Mouse (Mus musculus): ENCODE data around the gene Coa7. TPM values are rescaled to one million over a fixed set of nuclear protein-coding genes. Genes with fewer than 3 reads are reported as not detected.
"Not testable (repeated sequence)": the region's sequence is repeated elsewhere in the genome, so short reads cannot be mapped to it uniquely, and the experiment has no call there.

Coa7 gene
- polyA plus RNA-seq, 1 experiment, result 66.4 TPM

DNA sequence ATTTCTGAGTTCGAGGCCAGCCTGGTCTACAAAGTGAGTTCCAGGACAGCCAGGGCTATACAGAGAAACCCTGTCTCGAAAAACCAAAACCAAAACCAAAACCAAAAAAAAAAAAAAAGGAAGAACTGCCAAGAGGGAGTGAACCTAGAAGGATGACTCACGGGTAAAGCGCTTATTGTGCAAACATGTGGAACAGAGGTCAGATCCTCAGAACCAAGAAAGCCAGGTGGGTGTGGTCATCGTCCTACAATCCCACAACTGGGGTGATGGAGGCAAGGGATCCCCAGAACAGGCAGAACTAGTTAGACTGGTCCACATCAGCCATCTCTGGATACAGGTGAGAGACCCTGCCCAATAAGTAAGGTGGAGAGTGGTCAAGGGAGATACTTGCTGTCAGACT, 19.2 kb downstream of the Coa7 start:
- no peaks in the 10 kb centered on the region for H3K27me3 ChIP-seq (ENCODE audit: control insufficient read depth, insufficient read depth, insufficient read length)
- H3K4me3 ChIP-seq (ENCODE audit: insufficient read depth, poor library complexity, severe bottlenecking), result no peak overlapping the region
- H3K79me3 ChIP-seq (ENCODE audit: low read depth), result no peaks in the 10 kb centered on the region
- no peak overlapping the region for H3ac ChIP-seq (ENCODE audit: control insufficient read depth, insufficient read length, low read depth)
- H3K79me2 ChIP-seq (ENCODE audit: control insufficient read depth, insufficient read depth), result no peaks in the 10 kb centered on the region
- TF ChIP-seq USF1 (IDR thresholded peaks at IDR 0.05; ENCODE audit: low read depth) (no peak), FOSL1 (IDR thresholded peaks at IDR 0.05; ENCODE audit: insufficient read depth, low read length, poor library complexity, severe bottlenecking) (peak; percentile 70), MYOG (IDR thresholded peaks at IDR 0.05; ENCODE audit: control insufficient read depth, extremely low read depth, insufficient read length) (no peak), CEBPB (IDR thresholded peaks at IDR 0.05; ENCODE audit: low read depth) (peak; percentile 91), CTCF (IDR thresholded peaks at IDR 0.05; ENCODE audit: control insufficient read depth, insufficient read depth, insufficient read length) (no peak), MYOD1 (IDR thresholded peaks at IDR 0.05; ENCODE audit: control insufficient read depth, insufficient read length, low read depth) (no peak), MAX (IDR thresholded peaks at IDR 0.05) (no peak)
- H3K36me3 ChIP-seq (ENCODE audit: control insufficient read depth, insufficient read depth), result no peaks in the 10 kb centered on the region

DNA sequence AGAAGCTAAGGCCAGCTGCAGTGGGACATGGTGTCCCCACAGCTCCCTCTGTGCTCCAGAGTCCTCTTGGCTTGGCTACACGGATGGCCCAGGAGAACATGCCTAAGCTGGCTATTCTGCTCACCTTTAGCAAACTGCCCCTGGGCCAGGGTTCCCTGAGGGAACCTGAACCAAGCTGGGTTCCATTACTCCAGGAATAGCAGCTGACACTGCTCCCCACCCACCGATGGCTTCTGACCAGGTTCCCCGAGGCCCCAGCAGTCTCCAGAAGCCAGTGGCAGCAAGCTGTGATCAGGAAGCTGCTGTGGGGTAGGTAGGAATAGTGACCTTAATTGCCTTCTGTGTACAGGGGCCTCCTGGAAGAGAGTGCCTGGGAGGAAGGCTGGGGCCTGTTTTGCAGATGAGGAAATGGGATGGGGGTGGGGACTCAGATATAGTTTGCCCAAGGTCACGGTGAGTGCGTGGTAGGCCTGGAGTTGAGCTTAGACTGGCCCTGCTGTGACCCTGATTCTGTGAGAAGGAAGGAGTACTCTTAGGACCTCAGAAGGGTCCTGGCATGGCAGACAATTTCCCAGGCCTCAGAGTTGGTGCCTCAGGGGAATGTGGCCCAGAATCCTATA, 20.4 kb downstream of the Coa7 start:
- H3K4me3 ChIP-seq (ENCODE audit: insufficient read depth, poor library complexity, severe bottlenecking), result no peak overlapping the region
- H3ac ChIP-seq (ENCODE audit: control insufficient read depth, insufficient read length, low read depth), result no peak overlapping the region
- no peaks in the 10 kb centered on the region for H3K79me2 ChIP-seq (ENCODE audit: control insufficient read depth, insufficient read depth)
- H3K36me3 ChIP-seq (ENCODE audit: control insufficient read depth, insufficient read depth), result no peaks in the 10 kb centered on the region
- H3K27me3 ChIP-seq (ENCODE audit: control insufficient read depth, insufficient read depth, insufficient read length), result no peaks in the 10 kb centered on the region
- no peaks in the 10 kb centered on the region for H3K79me3 ChIP-seq (ENCODE audit: low read depth)
- TF ChIP-seq FOSL1 (IDR thresholded peaks at IDR 0.05; ENCODE audit: insufficient read depth, low read length, poor library complexity, severe bottlenecking) (no peak), MYOD1 (IDR thresholded peaks at IDR 0.05; ENCODE audit: control insufficient read depth, insufficient read length, low read depth) (no peak), USF1 (IDR thresholded peaks at IDR 0.05; ENCODE audit: low read depth) (no peak), CEBPB (IDR thresholded peaks at IDR 0.05; ENCODE audit: low read depth) (no peak), CTCF (IDR thresholded peaks at IDR 0.05; ENCODE audit: control insufficient read depth, insufficient read depth, insufficient read length) (no peak), MYOG (IDR thresholded peaks at IDR 0.05; ENCODE audit: control insufficient read depth, extremely low read depth, insufficient read length) (no peak), MAX (IDR thresholded peaks at IDR 0.05) (no peak)

DNA sequence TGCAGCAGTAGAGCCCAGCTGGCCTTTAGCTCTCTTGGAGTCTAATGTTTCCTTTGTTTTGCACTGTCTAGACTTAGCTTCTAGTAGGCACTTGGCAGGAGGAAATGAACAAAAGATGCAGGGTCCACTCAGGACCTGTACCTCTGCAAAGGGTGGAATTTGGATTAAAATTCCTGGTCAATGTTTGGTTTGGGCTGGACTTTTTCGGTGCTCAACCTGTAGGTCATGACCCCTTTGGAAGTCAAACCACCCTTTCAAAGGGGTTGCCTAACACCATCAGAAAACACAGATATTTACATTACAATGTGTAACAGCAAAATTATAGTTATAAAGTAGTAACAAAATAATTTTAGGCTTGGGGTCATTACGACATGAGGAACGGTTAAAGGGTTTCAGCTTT, 21.1 kb downstream of the Coa7 start:
- no peaks in the 10 kb centered on the region for H3K27me3 ChIP-seq (ENCODE audit: control insufficient read depth, insufficient read depth, insufficient read length)
- no peak overlapping the region for H3ac ChIP-seq (ENCODE audit: control insufficient read depth, insufficient read length, low read depth)
- no peak overlapping the region for H3K4me3 ChIP-seq (ENCODE audit: insufficient read depth, poor library complexity, severe bottlenecking)
- H3K79me2 ChIP-seq (ENCODE audit: control insufficient read depth, insufficient read depth), result no peaks in the 10 kb centered on the region
- TF ChIP-seq MYOD1 (IDR thresholded peaks at IDR 0.05; ENCODE audit: control insufficient read depth, insufficient read length, low read depth), result no peak
- TF ChIP-seq FOSL1 (IDR thresholded peaks at IDR 0.05; ENCODE audit: insufficient read depth, low read length, poor library complexity, severe bottlenecking), result no peak
- TF ChIP-seq CEBPB (IDR thresholded peaks at IDR 0.05; ENCODE audit: low read depth), result no peak
- TF ChIP-seq CTCF (IDR thresholded peaks at IDR 0.05; ENCODE audit: control insufficient read depth, insufficient read depth, insufficient read length), result no peak
- no peak for TF ChIP-seq MYOG (IDR thresholded peaks at IDR 0.05; ENCODE audit: control insufficient read depth, extremely low read depth, insufficient read length)
- no peak for TF ChIP-seq MAX (IDR thresholded peaks at IDR 0.05)
- no peak for TF ChIP-seq USF1 (IDR thresholded peaks at IDR 0.05; ENCODE audit: low read depth)
- H3K36me3 ChIP-seq (ENCODE audit: control insufficient read depth, insufficient read depth), result no peaks in the 10 kb centered on the region
- H3K79me3 ChIP-seq (ENCODE audit: low read depth), result no peaks in the 10 kb centered on the region

DNA sequence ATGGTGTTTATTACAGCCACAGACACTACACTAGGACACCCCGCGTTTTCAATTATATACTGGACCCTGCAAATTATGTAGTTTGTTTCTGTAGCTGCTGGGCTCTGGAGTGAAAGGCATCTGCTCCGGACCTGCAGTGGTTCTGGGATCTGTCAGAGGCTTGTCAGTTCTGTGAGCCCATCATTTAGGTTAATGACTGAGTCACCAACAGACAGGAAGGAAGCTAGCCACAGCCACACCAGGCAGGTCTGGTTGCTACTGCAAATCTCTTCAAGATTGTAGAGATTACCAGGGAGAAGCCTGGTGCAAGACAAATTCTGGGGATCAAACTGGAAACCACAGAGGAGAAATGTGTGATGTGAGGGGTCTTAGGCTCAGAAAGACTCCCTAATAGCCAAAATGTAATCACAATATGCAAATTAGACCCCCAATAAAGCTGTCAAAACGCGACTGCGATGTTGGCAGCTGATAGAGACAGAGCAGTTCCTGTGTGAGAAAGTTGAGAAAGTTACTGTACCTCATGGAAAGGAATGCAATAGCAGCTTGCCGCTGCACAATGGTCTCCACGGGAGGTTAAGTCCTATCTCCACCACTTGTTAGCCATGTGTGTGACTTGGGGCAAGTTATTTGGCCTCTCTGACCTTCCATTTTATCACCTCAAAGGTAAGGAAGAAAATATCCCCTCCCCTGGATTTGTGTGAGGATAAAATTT, 22.1 kb downstream of the Coa7 start:
- H3K27me3 ChIP-seq (ENCODE audit: control insufficient read depth, insufficient read depth, insufficient read length), result no peaks in the 10 kb centered on the region
- no peak overlapping the region for H3K4me3 ChIP-seq (ENCODE audit: insufficient read depth, poor library complexity, severe bottlenecking)
- H3K36me3 ChIP-seq (ENCODE audit: control insufficient read depth, insufficient read depth), result no peaks in the 10 kb centered on the region
- TF ChIP-seq MAX (IDR thresholded peaks at IDR 0.05), result peak; percentile 15
- no peak for TF ChIP-seq USF1 (IDR thresholded peaks at IDR 0.05; ENCODE audit: low read depth)
- no peak for TF ChIP-seq CTCF (IDR thresholded peaks at IDR 0.05; ENCODE audit: control insufficient read depth, insufficient read depth, insufficient read length)
- no peak overlapping the region for H3ac ChIP-seq (ENCODE audit: control insufficient read depth, insufficient read length, low read depth)
- H3K79me2 ChIP-seq (ENCODE audit: control insufficient read depth, insufficient read depth), result no peaks in the 10 kb centered on the region
- H3K79me3 ChIP-seq (ENCODE audit: low read depth), result no peaks in the 10 kb centered on the region

DNA sequence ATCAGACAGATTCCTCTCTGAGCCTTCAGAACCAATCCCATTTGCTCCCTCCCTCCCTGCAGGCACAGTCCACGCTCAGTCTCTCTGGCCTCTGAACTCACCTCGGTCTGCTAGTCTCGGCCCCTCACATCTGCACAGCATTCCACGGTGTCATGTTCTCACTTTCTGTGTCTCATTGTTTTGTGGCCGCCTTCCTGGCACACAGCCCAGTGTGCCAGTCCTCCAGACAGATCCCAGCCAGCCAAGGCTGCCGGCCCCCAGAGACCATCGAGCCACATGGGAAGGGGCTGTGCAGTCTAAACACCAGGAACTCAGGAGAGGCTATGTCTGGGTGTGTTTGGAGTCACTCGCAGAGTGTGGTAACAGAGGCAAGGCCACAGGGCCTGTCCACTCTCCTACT, 22.9 kb downstream of the Coa7 start:
- no peak for TF ChIP-seq CEBPB (IDR thresholded peaks at IDR 0.05; ENCODE audit: low read depth)
- peak; percentile 77 for TF ChIP-seq MAX (IDR thresholded peaks at IDR 0.05)
- no peaks in the 10 kb centered on the region for H3K79me2 ChIP-seq (ENCODE audit: control insufficient read depth, insufficient read depth)
- no peaks in the 10 kb centered on the region for H3K27me3 ChIP-seq (ENCODE audit: control insufficient read depth, insufficient read depth, insufficient read length)
- no peak overlapping the region for H3ac ChIP-seq (ENCODE audit: control insufficient read depth, insufficient read length, low read depth)
- H3K36me3 ChIP-seq (ENCODE audit: control insufficient read depth, insufficient read depth), result no peaks in the 10 kb centered on the region
- no peak overlapping the region for H3K4me3 ChIP-seq (ENCODE audit: insufficient read depth, poor library complexity, severe bottlenecking)
- no peaks in the 10 kb centered on the region for H3K79me3 ChIP-seq (ENCODE audit: low read depth)

DNA sequence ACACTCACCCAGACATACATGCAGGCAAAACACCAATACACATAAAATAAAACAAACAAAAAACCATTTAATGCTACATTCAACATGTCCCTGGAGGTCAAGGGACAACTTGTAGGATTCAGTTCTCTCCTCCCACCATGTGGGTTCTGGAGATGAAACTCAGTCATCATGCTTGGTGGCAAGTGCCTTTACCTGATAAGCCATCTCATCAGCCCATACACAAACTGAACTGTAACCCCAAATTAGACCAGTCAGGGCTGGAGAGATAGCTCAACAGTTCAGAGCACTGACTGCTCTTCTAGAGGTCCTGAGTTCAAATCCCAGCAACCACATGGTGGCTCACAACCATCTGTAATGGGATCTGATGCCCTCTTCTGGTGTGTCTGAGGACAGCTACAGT, 25.7 kb downstream of the Coa7 start:
- not testable (repeated sequence) for H3K79me2 ChIP-seq (ENCODE audit: control insufficient read depth, insufficient read depth); H3ac ChIP-seq (ENCODE audit: control insufficient read depth, insufficient read length, low read depth); H3K79me3 ChIP-seq (ENCODE audit: low read depth); H3K4me3 ChIP-seq (ENCODE audit: insufficient read depth, poor library complexity, severe bottlenecking); H3K27me3 ChIP-seq (ENCODE audit: control insufficient read depth, insufficient read depth, insufficient read length); H3K36me3 ChIP-seq (ENCODE audit: control insufficient read depth, insufficient read depth)

Measured in C2C12 (cell line).